Mouse (Mus musculus): ENCODE measurements at regions not wholly inside any gene's neighbourhood (a gene's known extent, or its start where the extent isn't known, plus 50 kb on each side); places are given as distances from the start of the nearest gene placed in this dataset.

DNA sequence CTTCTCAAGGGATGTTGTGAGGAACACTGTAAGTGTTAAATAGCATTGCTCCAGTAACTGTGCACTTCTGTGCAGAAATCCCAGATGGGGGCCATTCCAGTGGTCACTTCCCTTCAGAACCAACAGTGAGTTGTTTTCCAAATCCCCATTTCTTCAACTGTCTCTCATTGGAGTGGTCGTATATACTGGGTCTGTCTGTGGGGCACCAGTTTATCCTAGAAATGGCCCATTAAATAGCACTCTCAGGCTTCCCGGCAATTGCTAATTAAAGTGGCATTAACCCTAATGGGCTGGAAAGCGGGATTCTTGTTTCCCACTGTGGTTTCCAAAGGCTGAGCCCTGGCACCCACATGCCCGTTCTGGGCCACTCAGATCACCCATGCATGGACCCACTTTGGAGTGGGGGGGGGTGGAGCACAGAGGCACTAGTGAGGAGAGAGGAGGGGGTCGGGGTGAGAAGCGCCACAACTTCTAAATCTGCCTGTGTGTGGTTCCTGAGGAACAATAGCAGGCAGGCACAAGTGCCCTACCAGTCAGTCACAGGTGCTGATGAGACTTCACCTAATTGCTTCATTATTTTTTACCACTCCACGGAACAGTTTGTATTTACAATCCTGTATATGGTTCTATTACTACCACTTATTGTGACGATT is 78.1 kb downstream of the Fam204a start:
- WGBS = 42% methylated on average over 8 of the region's 8 CpGs
- H3K27ac ChIP-seq = no peak overlapping the region
- no peak overlapping the region for H3K9ac ChIP-seq
- no peaks in the 10 kb centered on the region for H3K9me3 ChIP-seq (replicated peaks)
- peak; percentile 61; the same call in 1 of the 2 replicates for ATAC-seq (ENCODE audit: low FRiP score)
- peaks cover 43% of the 10 kb centered on the region for H3K27me3 ChIP-seq
- H3K4me2 ChIP-seq (replicated peaks) = no peak overlapping the region
- H3K36me3 ChIP-seq = no peaks in the 10 kb centered on the region
- H3K4me1 ChIP-seq = peaks cover 11% of the 10 kb centered on the region
- H3K4me3 ChIP-seq = no peak overlapping the region

DNA sequence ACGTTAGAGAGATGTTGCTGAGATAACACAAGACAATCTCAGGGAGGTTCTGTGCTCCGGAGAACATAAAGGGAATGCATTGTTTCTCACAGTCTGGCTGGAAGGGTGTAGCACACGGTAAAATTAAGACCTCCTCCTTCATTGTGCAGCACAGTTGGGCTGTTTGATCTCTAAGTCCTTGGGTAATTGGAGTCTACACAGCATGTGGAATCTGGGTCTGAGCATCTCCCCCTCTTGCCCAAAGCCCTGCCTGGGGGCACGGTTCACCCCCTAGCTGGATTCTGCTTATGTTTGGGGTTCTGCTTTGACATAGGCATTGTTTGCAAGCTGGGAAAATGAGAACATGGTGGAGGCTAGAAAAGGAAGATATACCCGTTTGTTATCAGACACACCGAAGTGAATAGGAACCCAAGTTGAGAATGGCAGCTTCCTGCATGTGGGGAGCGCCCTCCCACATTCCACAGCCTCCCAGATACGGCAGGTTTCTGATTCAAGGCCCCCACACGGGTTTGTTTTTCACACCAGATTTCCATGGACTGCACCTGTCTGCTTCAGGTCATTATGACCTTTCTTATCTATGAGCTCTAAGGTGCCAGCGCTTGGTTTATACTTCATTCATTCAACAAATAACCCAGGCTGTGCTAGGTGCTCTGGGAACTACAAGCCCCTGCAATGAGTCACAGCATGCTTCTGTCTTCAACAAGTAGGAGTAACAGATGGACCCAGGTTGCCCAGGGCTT is 79.9 kb downstream of the Fam204a start:
- Histone ChIP-seq H3K9ac (no peak overlapping the region), H3K9me3 (replicated peaks) (no peaks in the 10 kb centered on the region), H3K27ac (no peak overlapping the region), H3K36me3 (no peaks in the 10 kb centered on the region), H3K4me1 (peaks cover 11% of the 10 kb centered on the region), H3K27me3 (peaks cover 49% of the 10 kb centered on the region), H3K4me3 (no peak overlapping the region), H3K4me2 (replicated peaks) (no peak overlapping the region)
- no peak for ATAC-seq (ENCODE audit: low FRiP score)
- 44% methylated on average over 10 of the region's 10 CpGs for WGBS

DNA sequence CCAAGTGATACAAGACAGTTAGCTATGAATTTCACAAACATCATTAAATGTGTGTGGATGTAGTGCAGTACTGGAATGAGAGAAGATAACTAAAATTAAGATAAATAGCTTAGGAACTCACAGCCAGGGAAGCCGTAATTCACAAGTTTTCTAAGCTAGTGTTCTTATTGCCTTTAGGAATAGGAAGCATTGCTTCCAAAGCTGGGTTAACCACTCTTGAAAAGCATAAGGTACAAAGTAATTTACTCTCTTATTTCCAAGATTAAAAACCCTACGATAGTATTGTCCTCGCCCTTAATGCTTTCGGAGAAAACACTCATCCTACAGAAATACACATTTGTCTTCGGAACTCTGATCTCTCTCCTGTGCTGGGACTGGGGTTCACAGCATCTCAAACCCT is 81.3 kb downstream of the Fam204a start:
- Histone ChIP-seq H3K27ac (no peak overlapping the region), H3K9ac (no peak overlapping the region), H3K4me3 (no peak overlapping the region), H3K4me1 (peaks cover 11% of the 10 kb centered on the region), H3K4me2 (replicated peaks) (no peak overlapping the region), H3K36me3 (no peaks in the 10 kb centered on the region), H3K9me3 (replicated peaks) (no peaks in the 10 kb centered on the region), H3K27me3 (peaks cover 49% of the 10 kb centered on the region)
- 87% methylated on average over 5 of the region's 5 CpGs for WGBS
- no peak for ATAC-seq (ENCODE audit: low FRiP score)

DNA sequence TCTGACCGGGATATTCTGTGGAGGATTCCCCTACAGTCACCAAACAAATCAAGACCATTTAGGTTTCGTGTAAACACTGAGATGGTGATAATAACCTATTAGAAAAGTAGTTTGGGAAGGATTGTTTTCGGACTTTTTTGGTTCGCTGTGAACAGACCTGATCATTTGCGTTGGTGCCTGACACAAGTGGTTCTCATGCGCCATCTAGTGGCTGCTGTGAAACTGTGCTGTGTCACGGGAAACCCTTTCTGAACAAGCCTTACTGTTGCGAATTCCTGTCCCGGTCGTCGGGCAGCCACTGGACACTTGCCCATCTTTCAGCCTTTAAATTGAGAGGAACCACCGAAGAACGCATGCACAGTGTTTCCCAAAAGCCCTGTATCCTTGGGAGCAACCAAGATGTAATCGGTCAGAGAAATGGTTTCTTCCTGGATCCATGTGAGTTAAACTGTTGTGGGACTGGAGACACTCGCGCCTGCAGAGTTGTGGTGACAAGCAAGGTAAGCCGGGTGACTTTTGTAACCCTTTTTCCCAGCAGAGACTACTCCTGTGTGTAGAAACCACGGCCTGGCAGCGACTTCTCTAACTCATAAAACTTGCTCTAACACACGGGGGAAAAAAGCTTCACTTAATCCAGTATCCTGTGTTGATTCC is 82.0 kb downstream of the Fam204a start:
- 0 out of 2 replicates have a peak, but pooled peaks have one; percentile 58 for ATAC-seq (ENCODE audit: low FRiP score)
- Histone ChIP-seq H3K9ac (no peak overlapping the region), H3K27ac (no peak overlapping the region), H3K9me3 (replicated peaks) (no peaks in the 10 kb centered on the region), H3K4me1 (peaks cover 10% of the 10 kb centered on the region), H3K27me3 (peaks cover 43% of the 10 kb centered on the region), H3K4me3 (peak overlapping the region; percentile 16; the same call in 1 of the 2 replicates), H3K4me2 (replicated peaks) (peak overlapping the region; percentile 39), H3K36me3 (no peaks in the 10 kb centered on the region)
- 8% methylated on average over 20 of the region's 20 CpGs for WGBS

DNA sequence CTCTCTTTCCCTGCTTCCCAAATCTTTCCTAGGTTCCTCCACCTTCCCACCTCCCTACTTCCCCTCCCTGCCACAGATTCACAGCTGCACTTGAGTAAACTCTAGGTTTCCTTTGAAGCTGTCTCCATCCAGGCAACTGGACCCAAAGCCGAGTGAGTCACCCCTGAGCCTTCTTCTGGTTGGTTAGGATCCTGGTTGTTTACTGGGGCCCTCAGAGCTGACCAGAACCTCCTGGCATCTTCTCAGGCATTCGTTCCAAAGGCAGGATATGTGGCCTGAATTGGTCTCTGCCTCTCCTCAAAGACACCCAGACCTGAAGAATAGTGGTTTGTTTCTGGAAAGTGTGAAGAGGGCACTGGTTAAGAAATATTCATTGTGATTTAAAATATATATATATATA is 87.6 kb downstream of the Fam204a start:
- Histone ChIP-seq H3K9me3 (replicated peaks) (no peaks in the 10 kb centered on the region), H3K36me3 (no peaks in the 10 kb centered on the region), H3K4me3 (no peak overlapping the region), H3K4me1 (no peaks in the 10 kb centered on the region), H3K27me3 (peaks cover 5% of the 10 kb centered on the region; the same call in 1 of the 2 replicates), H3K27ac (no peak overlapping the region), H3K9ac (no peak overlapping the region), H3K4me2 (replicated peaks) (no peak overlapping the region)
- WGBS = 61% methylated on average over 2 of the region's 2 CpGs
- no peak for ATAC-seq (ENCODE audit: low FRiP score)

DNA sequence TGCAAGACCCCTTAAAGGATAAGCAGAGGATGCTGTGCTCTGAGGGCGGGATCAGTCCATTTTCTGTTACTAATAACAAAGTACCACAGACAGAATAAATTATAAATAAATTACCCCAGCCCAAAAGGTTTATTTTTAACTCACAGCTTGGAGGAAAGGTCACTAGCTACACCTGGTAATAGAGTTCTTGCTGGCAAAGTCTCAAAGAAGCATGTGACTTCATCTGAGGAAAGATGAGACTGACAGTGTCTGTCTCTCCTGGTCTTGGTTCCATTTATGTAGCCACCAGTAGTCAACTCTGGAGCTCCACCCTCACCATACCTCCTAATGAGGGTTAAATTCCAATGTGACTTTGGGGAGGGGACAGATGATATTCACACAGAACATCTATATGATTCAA is 90.0 kb downstream of the Fam204a start:
- no peak overlapping the region for H3K4me2 ChIP-seq (replicated peaks)

DNA sequence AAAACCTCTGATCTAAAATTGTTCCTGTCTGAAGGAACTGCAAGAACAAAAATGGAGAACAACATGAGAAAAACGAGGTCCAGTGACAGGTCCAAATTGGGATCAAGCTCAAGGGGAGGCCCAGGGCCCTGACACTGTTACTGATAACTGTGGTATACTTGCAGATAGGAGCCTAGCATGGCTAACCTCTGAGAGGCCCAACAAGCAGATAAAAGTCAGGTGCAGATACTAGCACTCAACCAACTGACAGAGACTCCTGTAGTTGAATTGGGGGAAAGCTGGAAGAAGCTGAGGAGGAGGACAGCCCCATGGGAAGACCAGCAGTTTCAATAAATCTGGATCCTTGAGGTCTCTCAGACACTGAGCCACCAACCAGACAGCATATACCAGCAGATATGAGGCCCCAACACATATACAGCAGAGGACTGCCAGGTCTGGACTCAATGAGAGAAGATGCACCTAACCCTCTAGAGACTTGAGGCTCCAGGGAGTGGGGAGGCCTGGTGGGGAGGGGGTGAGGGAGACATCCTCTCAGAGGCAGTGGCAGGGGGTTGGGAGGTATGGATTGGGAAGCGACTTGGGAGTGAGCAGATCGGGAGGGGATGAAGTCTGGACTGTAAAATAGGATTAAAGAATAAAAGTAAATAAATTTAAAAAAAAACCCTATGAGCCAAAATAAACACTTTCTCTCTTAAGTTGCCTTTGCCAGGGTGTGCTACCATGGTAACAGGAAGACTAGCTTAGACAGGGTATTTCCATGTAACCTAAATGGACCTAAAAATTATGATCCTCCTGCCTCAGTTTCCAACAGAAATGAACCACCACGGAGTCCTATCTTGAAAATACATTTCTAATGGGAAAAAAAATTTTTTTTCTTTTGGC is 91.8 kb downstream of the Fam204a start:
- no peaks in the 10 kb centered on the region for H3K4me1 ChIP-seq
- no peaks in the 10 kb centered on the region for H3K36me3 ChIP-seq
- H3K9me3 ChIP-seq (replicated peaks) = no peaks in the 10 kb centered on the region
- H3K27ac ChIP-seq = no peak overlapping the region
- no peak for ATAC-seq (ENCODE audit: low FRiP score)
- no peak overlapping the region for H3K4me3 ChIP-seq
- WGBS = 68% methylated on average over 4 of the region's 4 CpGs
- H3K27me3 ChIP-seq = no peaks in the 10 kb centered on the region
- no peak overlapping the region for H3K4me2 ChIP-seq (replicated peaks)
- H3K9ac ChIP-seq = no peak overlapping the region

More for the DNA sequence above, 90.0 kb downstream of the Fam204a start:
- Histone ChIP-seq H3K9me3 (replicated peaks) (no peaks in the 10 kb centered on the region), H3K27me3 (no peaks in the 10 kb centered on the region), H3K4me3 (no peak overlapping the region), H3K27ac (no peak overlapping the region), H3K4me1 (no peaks in the 10 kb centered on the region), H3K36me3 (no peaks in the 10 kb centered on the region), H3K9ac (no peak overlapping the region)
- 79% methylated on average over 1 of the region's 1 CpGs for WGBS
- ATAC-seq (ENCODE audit: low FRiP score) = no peak

DNA sequence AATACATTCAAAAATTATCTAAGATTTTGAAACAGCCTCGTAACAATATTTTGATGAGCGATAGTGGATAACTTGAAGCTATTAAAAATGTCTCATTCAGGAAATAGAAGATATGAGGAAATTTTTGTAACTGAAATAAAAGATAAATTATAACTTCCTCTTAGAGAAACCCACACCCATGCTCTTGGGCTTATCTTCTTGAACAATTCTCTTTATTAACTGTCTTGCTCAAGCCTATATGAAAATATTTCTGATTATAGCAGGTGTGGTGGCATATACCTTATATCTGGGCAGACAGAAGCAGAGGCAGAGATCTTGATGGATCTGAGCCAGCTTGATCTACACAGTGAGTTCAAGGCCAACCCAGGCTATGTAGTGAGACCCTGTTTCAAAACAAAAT is 96.9 kb downstream of the Fam204a start:
- H3K9me3 ChIP-seq (replicated peaks) = no peaks in the 10 kb centered on the region
- H3K9ac ChIP-seq = no peak overlapping the region
- H3K36me3 ChIP-seq = no peaks in the 10 kb centered on the region
- no peak for ATAC-seq (ENCODE audit: low FRiP score)
- no peaks in the 10 kb centered on the region for H3K4me1 ChIP-seq
- WGBS = 91% methylated on average over 2 of the region's 2 CpGs
- no peak overlapping the region for H3K4me2 ChIP-seq (replicated peaks)
- no peaks in the 10 kb centered on the region for H3K27me3 ChIP-seq
- no peak overlapping the region for H3K4me3 ChIP-seq
- H3K27ac ChIP-seq = no peak overlapping the region

DNA sequence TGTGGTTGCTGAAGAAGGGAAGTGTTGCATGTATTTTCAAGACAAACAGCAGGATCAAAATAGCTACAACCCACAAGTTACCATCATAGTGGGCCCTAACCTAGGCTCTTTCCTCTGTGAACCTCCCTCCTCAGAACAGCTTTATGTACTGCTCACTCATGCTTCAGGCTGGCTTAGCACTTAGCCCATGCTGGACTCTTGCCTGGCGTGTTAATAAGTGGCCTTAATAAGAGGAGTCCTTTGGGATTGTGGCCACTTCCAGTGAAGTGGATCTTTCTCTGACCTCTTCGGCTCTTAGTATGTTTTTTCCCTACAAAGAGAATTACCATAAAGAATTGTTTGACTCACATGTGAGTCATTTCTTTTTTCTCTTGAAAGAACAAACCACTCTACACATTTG is 101.9 kb downstream of the Fam204a start:
- H3K4me2 ChIP-seq (replicated peaks) = no peak overlapping the region
- H3K27me3 ChIP-seq = no peaks in the 10 kb centered on the region
- H3K36me3 ChIP-seq = no peaks in the 10 kb centered on the region
- WGBS = 80% methylated on average over 2 of the region's 2 CpGs
- H3K9me3 ChIP-seq (replicated peaks) = no peaks in the 10 kb centered on the region
- no peak overlapping the region for H3K4me3 ChIP-seq
- H3K27ac ChIP-seq = no peak overlapping the region
- H3K9ac ChIP-seq = no peak overlapping the region
- no peak for ATAC-seq (ENCODE audit: low FRiP score)
- no peaks in the 10 kb centered on the region for H3K4me1 ChIP-seq

DNA sequence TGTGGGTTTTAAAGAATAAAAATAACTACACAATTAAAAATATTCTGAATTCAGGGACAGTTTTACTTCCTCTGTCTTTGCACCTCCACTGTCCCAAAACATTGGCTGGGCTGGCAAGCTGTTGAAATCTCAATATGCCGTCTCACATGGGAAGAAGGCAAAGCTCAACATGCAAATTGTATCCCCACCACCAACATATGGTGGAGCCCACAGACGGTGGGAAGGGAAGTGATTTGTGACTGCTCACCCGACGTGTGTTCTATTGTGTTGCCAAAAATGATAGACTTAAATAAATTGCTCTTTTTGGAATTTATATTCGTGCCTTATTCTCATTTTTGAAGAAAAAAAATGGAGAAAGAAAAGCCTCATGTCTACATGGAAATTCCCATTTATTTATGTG is 105.6 kb downstream of the Fam204a start:
- 67% methylated on average over 5 of the region's 5 CpGs for WGBS

DNA sequence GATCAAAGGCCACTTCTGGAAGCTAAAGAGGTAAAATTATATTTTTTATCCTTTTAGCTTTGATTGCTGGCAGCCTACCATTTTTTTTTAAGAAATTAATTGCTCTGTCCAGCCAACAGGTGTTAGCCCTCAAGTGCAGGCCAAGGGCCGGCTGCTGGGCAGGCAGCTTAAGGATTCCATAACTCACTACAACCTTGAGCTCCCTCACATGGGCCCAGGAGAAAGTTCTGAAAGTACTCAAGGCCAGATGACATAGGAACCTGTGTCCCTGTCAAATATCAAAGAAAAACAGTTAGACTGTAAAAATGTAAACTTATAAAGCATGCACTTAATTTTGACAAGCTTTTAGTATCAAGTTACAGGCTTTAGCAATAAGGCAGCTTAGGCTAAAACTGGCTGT is 107.5 kb downstream of the Fam204a start:
- Histone ChIP-seq H3K27me3 (no peaks in the 10 kb centered on the region), H3K9me3 (replicated peaks) (no peaks in the 10 kb centered on the region), H3K4me2 (replicated peaks) (no peak overlapping the region), H3K36me3 (no peaks in the 10 kb centered on the region), H3K27ac (no peak overlapping the region), H3K4me1 (no peaks in the 10 kb centered on the region), H3K4me3 (no peak overlapping the region), H3K9ac (no peak overlapping the region)
- WGBS = 53% methylated on average over 1 of the region's 1 CpGs
- ATAC-seq (ENCODE audit: low FRiP score) = no peak

More for the DNA sequence above, 105.6 kb downstream of the Fam204a start:
- H3K27me3 ChIP-seq = no peaks in the 10 kb centered on the region
- no peak overlapping the region for H3K4me3 ChIP-seq
- H3K27ac ChIP-seq = no peak overlapping the region
- no peaks in the 10 kb centered on the region for H3K4me1 ChIP-seq
- no peaks in the 10 kb centered on the region for H3K36me3 ChIP-seq
- no peaks in the 10 kb centered on the region for H3K9me3 ChIP-seq (replicated peaks)
- H3K4me2 ChIP-seq (replicated peaks) = no peak overlapping the region
- H3K9ac ChIP-seq = no peak overlapping the region
- no peak for ATAC-seq (ENCODE audit: low FRiP score)
